Mouse (Mus musculus) layer of hippocampus, postnatal 36 days (tissue): ENCODE measurements around the gene Bpifb3. TPM values are rescaled to one million over a fixed set of nuclear protein-coding genes. Genes with fewer than 3 reads are reported as not detected.

ENCODE experiments used
- total RNA-seq, 2 experiments: library from RNA; stranded (reverse); gene quantifications; 2 replicates each; pipeline ENCODE4 v1.2.3; 2021

Bpifb3 gene
- total RNA-seq, 2 experiments from 2014 or later = not detected

Other genes with a start within 250 kb of the Bpifb3 start
- not detected for gene Dnmt3c, start 221.6 kb upstream of the Bpifb3 start, total RNA-seq
- gene Mapre1, start 177.0 kb upstream of the Bpifb3 start, total RNA-seq = 10 to 100 TPM; 84.1 to 92.7 TPM
- gene Efcab8, start 138.3 kb upstream of the Bpifb3 start, total RNA-seq = under 1 TPM; 0.07 to 0.40 TPM
- gene Sun5, start 47.1 kb upstream of the Bpifb3 start, total RNA-seq = not detected
- gene Bpifb2, start 43.2 kb upstream of the Bpifb3 start, total RNA-seq = not detected
- not detected for gene Bpifb6, start 17.8 kb upstream of the Bpifb3 start, total RNA-seq
- not detected for gene Bpifb4, start 20.0 kb downstream of the Bpifb3 start, total RNA-seq
- gene Bpifa6, start 56.7 kb downstream of the Bpifb3 start, total RNA-seq = not detected
- not detected for gene Bpifa2, start 90.0 kb downstream of the Bpifb3 start, total RNA-seq
- not detected for gene Bpifa3, start 212.1 kb downstream of the Bpifb3 start, total RNA-seq
- gene Bpifa1, start 224.7 kb downstream of the Bpifb3 start, total RNA-seq = not detected
- gene Bpifa5, start 244.4 kb downstream of the Bpifb3 start, total RNA-seq = not detected